Mouse (Mus musculus): Measurements from ENCODE around the gene 2210011C24Rik. TPM values are rescaled to one million over a fixed set of nuclear protein-coding genes. Genes with fewer than 3 reads are reported as not detected.
A peak's percentile ranks its signal among the peaks of the same experiment; 100 is the strongest.

2210011C24Rik gene
- polyA plus RNA-seq, 1 experiment from 2014 or later: 51.0 TPM

DNA sequence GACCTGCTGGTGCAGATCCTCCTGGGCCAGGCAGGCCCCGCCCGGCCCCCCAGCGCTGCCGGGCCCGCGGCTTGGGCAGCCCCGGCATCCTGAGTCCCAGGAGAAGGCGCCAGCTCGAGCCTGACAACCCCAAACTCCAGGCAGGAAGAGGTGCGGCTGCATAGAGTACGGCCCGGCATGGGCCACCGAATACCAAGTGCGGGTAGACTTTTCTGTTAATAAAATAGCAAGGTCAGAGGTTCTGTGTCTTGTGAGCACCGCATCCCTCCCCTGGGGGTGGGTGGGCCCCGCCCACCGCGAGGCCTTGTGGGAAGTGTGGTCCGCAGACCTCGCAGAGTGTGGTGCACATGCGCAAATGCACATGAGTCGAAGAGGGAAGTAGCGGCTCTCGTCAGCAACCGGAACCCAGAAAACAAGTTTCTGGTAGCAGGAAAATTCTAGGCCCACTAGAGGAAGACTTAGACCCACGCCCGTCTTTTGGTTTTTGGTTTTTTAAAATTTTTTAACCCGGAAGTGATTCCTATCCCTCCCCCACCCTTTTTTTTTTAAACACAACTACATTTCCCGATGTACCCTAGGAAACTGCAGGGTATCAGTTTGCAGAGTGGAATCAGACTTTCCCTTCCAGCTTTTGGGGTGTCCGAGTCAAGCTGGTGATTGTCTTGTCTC, 7.3 kb downstream of the 2210011C24Rik start:
- Histone ChIP-seq H3K4me1 (ENCODE audit: insufficient read depth, low read depth, low read length) (peaks cover 12% of the 10 kb centered on the region), H3K4me2 (replicated peaks; ENCODE audit: low read depth, low read length) (peak overlapping the region; percentile 82), H3K4me3 (ENCODE audit: low read depth, low read length) (peak overlapping the region; percentile 47), H3K9ac (replicated peaks; ENCODE audit: low read depth) (peak overlapping the region; percentile 55), H3K36me3 (ENCODE audit: insufficient read depth, low read length) (0 out of 2 replicates have a peak, but pooled peaks cover 5% of the 10 kb centered on the region), H3K9me3 (ENCODE audit: low read length) (no peaks in the 10 kb centered on the region), H3K27me3 (replicated peaks; ENCODE audit: insufficient read depth, low read length) (no peaks in the 10 kb centered on the region), H3K27ac (ENCODE audit: low read length) (peak overlapping the region; percentile 88)
- TF ChIP-seq CTCF (IDR thresholded peaks at IDR 0.05): no peak
- TF ChIP-seq EP300 (IDR thresholded peaks at IDR 0.05): peak; percentile 57
- WGBS: under 1% methylated on average over 30 of the region's 30 CpGs
- ATAC-seq (peak; percentile 91), DNase-seq (ENCODE audit: low spot score) (peak; percentile 97)

DNA sequence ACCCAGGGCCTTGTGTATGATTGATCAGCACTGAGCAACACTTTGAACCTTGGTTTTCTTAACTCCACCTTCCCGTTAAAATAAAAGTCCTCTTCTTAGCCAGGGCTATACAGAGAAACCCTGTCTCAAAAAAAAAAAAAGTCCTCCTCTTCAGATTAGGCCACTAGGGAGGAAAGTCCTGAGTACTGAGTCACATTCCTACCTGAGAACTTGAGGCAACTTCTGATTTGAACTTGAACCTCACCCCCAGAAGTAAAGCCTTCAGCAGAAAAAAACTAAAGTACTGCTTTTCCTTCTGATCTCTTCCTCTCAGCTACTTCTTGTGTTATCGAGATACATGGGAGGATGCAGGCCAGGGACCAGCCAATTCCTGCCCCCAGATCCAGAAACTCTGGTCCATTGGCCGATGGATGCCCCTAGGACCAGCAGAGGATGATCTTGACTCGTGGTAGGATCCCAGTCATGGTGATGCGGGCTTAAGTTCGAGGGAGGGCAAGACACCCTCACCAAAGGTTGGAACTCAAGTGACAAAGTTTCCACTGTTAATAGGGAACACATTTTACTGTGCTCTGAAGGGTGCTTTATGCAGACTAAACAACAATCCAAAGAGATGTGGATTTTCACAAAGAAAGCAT, 8.2 kb downstream of the 2210011C24Rik start:
- no peak for ATAC-seq
- H3K4me2 ChIP-seq (replicated peaks; ENCODE audit: low read depth, low read length): no peak overlapping the region; the same call in 1 of the 2 replicates
- H3K9ac ChIP-seq (replicated peaks; ENCODE audit: low read depth): no peak overlapping the region
- no peak overlapping the region for H3K27ac ChIP-seq (ENCODE audit: low read length)
- 0 out of 2 replicates have a peak, but pooled peaks cover 6% of the 10 kb centered on the region for H3K36me3 ChIP-seq (ENCODE audit: insufficient read depth, low read length)
- WGBS: 64% methylated on average over 6 of the region's 6 CpGs
- TF ChIP-seq CTCF (IDR thresholded peaks at IDR 0.05): no peak
- no peak for TF ChIP-seq EP300 (IDR thresholded peaks at IDR 0.05)
- H3K9me3 ChIP-seq (ENCODE audit: low read length): no peaks in the 10 kb centered on the region
- no peaks in the 10 kb centered on the region for H3K27me3 ChIP-seq (replicated peaks; ENCODE audit: insufficient read depth, low read length)
- H3K4me1 ChIP-seq (ENCODE audit: insufficient read depth, low read depth, low read length): peaks cover 15% of the 10 kb centered on the region; the same call in 1 of the 2 replicates
- peak; percentile 32 for DNase-seq (ENCODE audit: low spot score)
- H3K4me3 ChIP-seq (ENCODE audit: low read depth, low read length): no peak overlapping the region; the same call in 1 of the 2 replicates

DNA sequence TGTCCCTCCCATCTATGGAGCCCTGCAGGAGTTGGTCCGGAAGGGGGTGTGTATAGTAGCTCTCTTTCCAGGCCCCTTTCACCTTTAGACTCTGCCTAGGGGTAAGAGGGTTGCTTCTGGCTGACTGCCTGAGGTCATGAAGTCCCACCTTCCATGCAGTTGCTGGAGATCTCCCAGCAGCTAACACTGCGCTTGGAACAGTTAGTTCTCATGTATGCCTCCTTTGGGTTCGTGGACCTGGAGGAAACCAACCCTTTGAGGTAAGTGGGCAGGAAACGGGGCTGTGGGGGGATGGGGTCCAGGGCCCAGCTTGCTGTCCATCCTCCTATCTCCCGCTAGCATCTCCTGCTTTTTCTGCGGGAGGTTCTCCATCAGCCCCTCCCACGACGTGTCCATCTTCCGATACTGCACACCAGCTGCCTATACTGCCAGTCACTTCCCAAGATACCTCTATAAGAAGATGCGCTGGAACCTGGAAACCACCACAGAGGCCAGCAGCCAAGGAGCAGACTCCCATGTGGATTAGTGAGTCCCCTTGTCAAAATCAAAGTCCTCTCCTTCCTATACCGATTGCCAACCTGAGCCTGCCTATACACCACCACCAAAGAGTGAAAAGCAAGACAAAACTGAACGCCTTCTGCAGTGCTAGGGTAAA, 8.9 kb downstream of the 2210011C24Rik start:
- no peak overlapping the region for H3K9ac ChIP-seq (replicated peaks; ENCODE audit: low read depth)
- no peaks in the 10 kb centered on the region for H3K27me3 ChIP-seq (replicated peaks; ENCODE audit: insufficient read depth, low read length)
- H3K9me3 ChIP-seq (ENCODE audit: low read length): no peaks in the 10 kb centered on the region
- no peak overlapping the region for H3K4me2 ChIP-seq (replicated peaks; ENCODE audit: low read depth, low read length)
- no peak overlapping the region for H3K27ac ChIP-seq (ENCODE audit: low read length)
- peaks cover 18% of the 10 kb centered on the region; the same call in 1 of the 2 replicates for H3K4me1 ChIP-seq (ENCODE audit: insufficient read depth, low read depth, low read length)
- 0 out of 2 replicates have a peak, but pooled peaks cover 6% of the 10 kb centered on the region for H3K36me3 ChIP-seq (ENCODE audit: insufficient read depth, low read length)
- 71% methylated on average over 12 of the region's 12 CpGs for WGBS
- ATAC-seq: no peak
- TF ChIP-seq EP300 (IDR thresholded peaks at IDR 0.05): no peak
- TF ChIP-seq CTCF (IDR thresholded peaks at IDR 0.05): no peak
- no peak overlapping the region for H3K4me3 ChIP-seq (ENCODE audit: low read depth, low read length)
- DNase-seq (ENCODE audit: low spot score): no peak

GRCm38 (mm10) chr8:84001281-84002000, 10.5 kb downstream of the 2210011C24Rik start, which contains the start of gene 1700067K01Rik:
Gene 1700067K01Rik, plus strand, starts transcription at chr8:84001502.
- Histone ChIP-seq H3K27me3 (replicated peaks; ENCODE audit: insufficient read depth, low read length) (no peaks in the 10 kb centered on the region), H3K4me2 (replicated peaks; ENCODE audit: low read depth, low read length) (no peak within 1 kb of the TSS; the same call in 1 of the 2 replicates), H3K9me3 (ENCODE audit: low read length) (no peaks in the 10 kb centered on the region), H3K4me3 (ENCODE audit: low read depth, low read length) (no peak within 1 kb of the TSS), H3K4me1 (ENCODE audit: insufficient read depth, low read depth, low read length) (peaks cover 18% of the 10 kb centered on the region; the same call in 1 of the 2 replicates), H3K9ac (replicated peaks; ENCODE audit: low read depth) (no peak within 1 kb of the TSS), H3K27ac (ENCODE audit: low read length) (no peak within 1 kb of the TSS), H3K36me3 (ENCODE audit: insufficient read depth, low read length) (0 out of 2 replicates have a peak, but pooled peaks cover 6% of the 10 kb centered on the region)
- DNase-seq (ENCODE audit: low spot score) (no peak), ATAC-seq (no peak)
- WGBS: 56% methylated on average over 60 of the region's 61 CpGs
- no peak for TF ChIP-seq EP300 (IDR thresholded peaks at IDR 0.05)
- no peak for TF ChIP-seq CTCF (IDR thresholded peaks at IDR 0.05)

GRCm38 (mm10) chr8:83999825-84000224, 12.1 kb downstream of the 2210011C24Rik start:
- Histone ChIP-seq H3K9ac (replicated peaks; ENCODE audit: low read depth) (no peak overlapping the region), H3K4me3 (ENCODE audit: low read depth, low read length) (no peak overlapping the region), H3K9me3 (ENCODE audit: low read length) (no peaks in the 10 kb centered on the region), H3K4me1 (ENCODE audit: insufficient read depth, low read depth, low read length) (peaks cover 14% of the 10 kb centered on the region; the same call in 1 of the 2 replicates), H3K27ac (ENCODE audit: low read length) (no peak overlapping the region), H3K36me3 (ENCODE audit: insufficient read depth, low read length) (0 out of 2 replicates have a peak, but pooled peaks cover 6% of the 10 kb centered on the region), H3K4me2 (replicated peaks; ENCODE audit: low read depth, low read length) (no peak overlapping the region), H3K27me3 (replicated peaks; ENCODE audit: insufficient read depth, low read length) (no peaks in the 10 kb centered on the region)
- TF ChIP-seq CTCF (IDR thresholded peaks at IDR 0.05): no peak
- no peak for TF ChIP-seq EP300 (IDR thresholded peaks at IDR 0.05)
- WGBS: 95% methylated on average over 2 of the region's 2 CpGs
- no peak for ATAC-seq
- no peak for DNase-seq (ENCODE audit: low spot score)

All from lung, postnatal 0 days (tissue).